Mouse (Mus musculus) thymus, postnatal 36 days (tissue): ENCODE results near the gene Npc1l1.

Experiments used
- DNase-seq, 2 experiments: peaks; one replicate each; pipeline ENCODE4 v3.0.0; 2022; ENCODE audit warnings: mixed read lengths in 2 of 2

Gene Npc1l1

GRCm38 (mm10) chr11:6200570-6200969 lies 29.4 kb downstream of the Npc1l1 start:
- no peak for DNase-seq

GRCm38 (mm10) chr11:6200087-6200569 lies 29.8 kb downstream of the Npc1l1 start, which contains the start of gene Nudcd3:
Gene Nudcd3 (minus strand): TSS chr11:6200415.
- peak; percentile 82 to 84 for DNase-seq

GRCm38 (mm10) chr11:6199410-6200086 lies 30.4 kb downstream of the Npc1l1 start, which contains the start of gene A730071L15Rik:
Gene A730071L15Rik (plus strand): TSS chr11:6200029.
- no peak for DNase-seq

- DNase-seq: no peak
These were observed 31.5 kb downstream of the Npc1l1 start for GRCm38 (mm10) chr11:6198449-6198848.

- no peak for DNase-seq
These were observed 33.2 kb downstream of the Npc1l1 start for GRCm38 (mm10) chr11:6196780-6197179.

- peak; percentile 83 to 85 for DNase-seq
These were observed 42.1 kb downstream of the Npc1l1 start for GRCm38 (mm10) chr11:6187878-6188277.

- DNase-seq: peak in 1 of 2 experiments; percentile 17
These were observed 42.5 kb downstream of the Npc1l1 start for GRCm38 (mm10) chr11:6187399-6187798.

GRCm38 (mm10) chr11:6184202-6184935 lies 45.6 kb downstream of the Npc1l1 start:
- DNase-seq: peak; percentile 44 to 54

GRCm38 (mm10) chr11:6183246-6183645 lies 46.7 kb downstream of the Npc1l1 start:
- DNase-seq: peak; percentile 30 to 32

- DNase-seq: peak; percentile 45 to 65
These were observed 49.0 kb downstream of the Npc1l1 start for GRCm38 (mm10) chr11:6180811-6181399.

- peak; percentile 56 for DNase-seq
These were observed 50.7 kb downstream of the Npc1l1 start for GRCm38 (mm10) chr11:6179194-6179593.

GRCm38 (mm10) chr11:6178673-6179166 lies 51.2 kb downstream of the Npc1l1 start:
- DNase-seq: peak; percentile 73 to 77

GRCm38 (mm10) chr11:6177781-6178420 lies 52.0 kb downstream of the Npc1l1 start:
- no peak for DNase-seq

- DNase-seq: no peak
These were observed 54.4 kb downstream of the Npc1l1 start for GRCm38 (mm10) chr11:6175506-6175905.

- no peak for DNase-seq
These were observed 55.2 kb downstream of the Npc1l1 start for GRCm38 (mm10) chr11:6174719-6175118.

GRCm38 (mm10) chr11:6169041-6169663 lies 60.8 kb downstream of the Npc1l1 start:
- no peak for DNase-seq

- DNase-seq: no peak
These were observed 63.6 kb downstream of the Npc1l1 start for GRCm38 (mm10) chr11:6166351-6166750.

GRCm38 (mm10) chr11:6165391-6166081 lies 64.4 kb downstream of the Npc1l1 start:
- DNase-seq: no peak

- no peak for DNase-seq
These were observed 65.2 kb downstream of the Npc1l1 start for GRCm38 (mm10) chr11:6164781-6165180.

GRCm38 (mm10) chr11:6163706-6164105 lies 66.2 kb downstream of the Npc1l1 start:
- DNase-seq: no peak

GRCm38 (mm10) chr11:6163062-6163461 lies 66.9 kb downstream of the Npc1l1 start:
- DNase-seq: no peak

- DNase-seq: no peak
These were observed 68.4 kb downstream of the Npc1l1 start for GRCm38 (mm10) chr11:6161549-6161948.
